In genomic region chr6:86624074-86625030, GRCm38 (mm10) we compare ENCODE assay signal across 10 mouse cellular contexts. TPM values are rescaled to one million over a fixed set of nuclear protein-coding genes. Genes with fewer than 3 reads are reported as not detected.
DNase-seq lines count a peak whose midpoint lies in the region; TF ChIP-seq lines count a peak whose summit lies in the region.
"Had no signal": no experiment of that assay in that cellular context is flagged by ENCODE, and none has a peak within 500 bp of the region (broad histone marks: within the 10 kb centered on the region; RNA-seq: fewer than 3 reads in every experiment).

No protein-coding gene starts in this region.

- no peak overlapping the region for H3K4me3 ChIP-seq in left cerebral cortex, adult 2 months
- H3K4me3 ChIP-seq: forebrain, embryonic 15.5 days; neural tube, embryonic 13.5 days had no signal

- no peak; the same call in 1 of the 2 replicates for TF ChIP-seq CTCF in left cerebral cortex, adult 2 months (IDR thresholded peaks at IDR 0.05)

- peak overlapping the region; percentile 55 for H3K27ac ChIP-seq in left cerebral cortex, adult 2 months
- H3K27ac ChIP-seq: forebrain, embryonic 15.5 days; macrophage; neural tube, embryonic 13.5 days had no signal

- peak in 1 of 2 experiments; percentile 36 for DNase-seq in left cerebral cortex, adult 2 months (ENCODE audit: extremely low spot score in 1 of 2, low spot score in 2 of 2)
- no peak for DNase-seq in left cerebral cortex, adult 11 months (ENCODE audit: low spot score)
- peak; percentile 66 for DNase-seq in cerebellum, adult 9-11 months
- peak; percentile 34 for DNase-seq in heart, postnatal 4 days
- peak; percentile 44 for DNase-seq in right cerebral cortex, postnatal 14 days
- no peak for DNase-seq in thymus, postnatal 25 days
- no peak for DNase-seq in thymus, adult 18-20 months

- intact Hi-C loops in left cerebral cortex, adult 2 months (cut with DNase I) = loop anchor here (2.0 kb wide), 1 partner anchor 40 kb away; no protein-coding TSS in a partner anchor

RNA-seq across cellular contexts. Expression of gene Asprv1, which starts 3.6 kb away (rescaled TPM):
- 1 to 10 TPM; 1.8 to 2.5 TPM for total RNA-seq in left cerebral cortex, adult 2 months (2021)
- total RNA-seq in heart, postnatal 4 days (2021) = under 1 TPM; 0.27 to 0.33 TPM

RNA-seq across cellular contexts. Expression of gene Mxd1, which starts 44.6 kb away (rescaled TPM):
- total RNA-seq in left cerebral cortex, adult 2 months (2021) = 10 to 100 TPM; 23.1 to 25.2 TPM
- total RNA-seq in heart, postnatal 4 days (2021) = 1 to 10 TPM; 4.0 to 4.3 TPM

RNA-seq across cellular contexts. Expression of gene Snrnp27, which starts 60.0 kb away (rescaled TPM):
- total RNA-seq in left cerebral cortex, adult 2 months (2021) = 10 to 100 TPM; 52.5 to 55.7 TPM
- 10 to 100 TPM; 44.7 to 47.0 TPM for total RNA-seq in heart, postnatal 4 days (2021)

Comparison
In these comparisons a context has a peak if more than half of its experiments do, and no peak if none do; other contexts are left out.
1. DNase-seq: peak in cerebellum, adult 9-11 months (single experiment), heart, postnatal 4 days (single experiment) and right cerebral cortex, postnatal 14 days (single experiment); none in left cerebral cortex, adult 11 months (single experiment), thymus, postnatal 25 days (single experiment) and thymus, adult 18-20 months (0 of 2).
2. RNA of gene Mxd1, which starts 44.6 kb away (total RNA-seq): 23.1 to 25.2 TPM in left cerebral cortex, adult 2 months; 4.0 to 4.3 TPM in heart, postnatal 4 days; every median in the first group is over 4 times any median in the second.